10 mouse cellular contexts compared by ENCODE assay signal in genomic region chr17:4834065-4834464, GRCm38 (mm10).
DNase-seq lines count a peak whose midpoint lies in the region; ATAC-seq lines count a peak whose summit lies in the region.
"Had no signal": no experiment of that assay in that cellular context is flagged by ENCODE, and none has a peak within 500 bp of the region (broad histone marks: within the 10 kb centered on the region; RNA-seq: fewer than 3 reads in every experiment).

No protein-coding gene starts in this region.

- H3K27ac ChIP-seq in midbrain, embryonic 16.5 days (ENCODE audit: low read length): no peak overlapping the region
- no peak overlapping the region for H3K27ac ChIP-seq in hindbrain, embryonic 12.5 days
- H3K27ac ChIP-seq: hindbrain, embryonic 15.5 days; midbrain, embryonic 12.5 days had no signal

- no peaks in the 10 kb centered on the region for H3K36me3 ChIP-seq in midbrain, embryonic 16.5 days (ENCODE audit: control insufficient read depth, insufficient read depth, low read length)
- H3K36me3 ChIP-seq in hindbrain, embryonic 12.5 days: no peaks in the 10 kb centered on the region
- H3K36me3 ChIP-seq: hindbrain, embryonic 15.5 days; midbrain, embryonic 12.5 days had no signal

- ATAC-seq in midbrain, embryonic 16.5 days: no peak
- ATAC-seq in hindbrain, embryonic 12.5 days (ENCODE audit: low FRiP score): no peak

- WGBS in midbrain, embryonic 16.5 days: 86% methylated on average over 7 of the region's 7 CpGs
- WGBS in hindbrain, embryonic 12.5 days: 82% methylated on average over 7 of the region's 7 CpGs

- H3K27me3 ChIP-seq in midbrain, embryonic 16.5 days (ENCODE audit: control insufficient read depth, insufficient read depth, low read depth, low read length): no peaks in the 10 kb centered on the region
- H3K27me3 ChIP-seq in hindbrain, embryonic 12.5 days: no peaks in the 10 kb centered on the region
- H3K27me3 ChIP-seq: hindbrain, embryonic 15.5 days; midbrain, embryonic 12.5 days had no signal

- no peak overlapping the region for H3K4me3 ChIP-seq in midbrain, embryonic 16.5 days (ENCODE audit: low read depth, low read length)
- no peak overlapping the region for H3K4me3 ChIP-seq in hindbrain, embryonic 12.5 days
- H3K4me3 ChIP-seq: hindbrain, embryonic 15.5 days; midbrain, embryonic 12.5 days had no signal

- intact Hi-C loops in heart, postnatal 14 days (cut with DNase I): no loop called here

- H3K4me2 ChIP-seq in midbrain, embryonic 16.5 days (ENCODE audit: low read length): no peak overlapping the region
- no peak overlapping the region for H3K4me2 ChIP-seq in hindbrain, embryonic 12.5 days (replicated peaks)
- H3K4me2 ChIP-seq: hindbrain, embryonic 15.5 days; midbrain, embryonic 12.5 days had no signal

- H3K4me1 ChIP-seq in midbrain, embryonic 16.5 days (ENCODE audit: control insufficient read depth, insufficient read depth, low read length): no peaks in the 10 kb centered on the region
- peaks cover 8% of the 10 kb centered on the region for H3K4me1 ChIP-seq in hindbrain, embryonic 12.5 days
- H3K4me1 ChIP-seq: midbrain, embryonic 12.5 days had no signal

- peak; percentile 19 for DNase-seq in layer of hippocampus, adult 11-12 months (ENCODE audit: low spot score)
- no peak for DNase-seq in layer of hippocampus, adult 9-10 months (ENCODE audit: low spot score)
- peak; percentile 42 to 53 for DNase-seq in heart, postnatal 14 days
- DNase-seq in lung, adult 18-20 months: peak; percentile 34 to 53
- DNase-seq in testis, postnatal 14 days (ENCODE audit: low spot score): peak; percentile 75
- DNase-seq in right cerebral cortex, postnatal 14 days: no peak

- no peaks in the 10 kb centered on the region for H3K9me3 ChIP-seq in midbrain, embryonic 16.5 days (replicated peaks; ENCODE audit: control insufficient read depth, low read length, poor library complexity, severe bottlenecking)
- H3K9me3 ChIP-seq in hindbrain, embryonic 12.5 days (replicated peaks): 0 out of 2 replicates have a peak, but pooled peaks cover 4% of the 10 kb centered on the region
- H3K9me3 ChIP-seq: hindbrain, embryonic 15.5 days; midbrain, embryonic 12.5 days had no signal

- H3K9ac ChIP-seq in midbrain, embryonic 16.5 days (ENCODE audit: low read depth, low read length): no peak overlapping the region
- no peak overlapping the region for H3K9ac ChIP-seq in hindbrain, embryonic 12.5 days
- H3K9ac ChIP-seq: hindbrain, embryonic 15.5 days; midbrain, embryonic 12.5 days had no signal

Comparison
In these comparisons a context has a peak if more than half of its experiments do, and no peak if none do; other contexts are left out.
1. DNase-seq: peak in layer of hippocampus, adult 11-12 months (single experiment), heart, postnatal 14 days (2 of 2), lung, adult 18-20 months (2 of 2) and testis, postnatal 14 days (single experiment); none in layer of hippocampus, adult 9-10 months (single experiment) and right cerebral cortex, postnatal 14 days (single experiment).